Mouse (Mus musculus): ENCODE measurements around the gene Tfpt. TPM values are rescaled to one million over a fixed set of nuclear protein-coding genes. Genes with fewer than 3 reads are reported as not detected.
A peak's percentile ranks its signal among the peaks of the same experiment; 100 is the strongest.

Gene Tfpt
- polyA plus RNA-seq, 1 experiment from 2014 or later = 34.6 TPM

DNA sequence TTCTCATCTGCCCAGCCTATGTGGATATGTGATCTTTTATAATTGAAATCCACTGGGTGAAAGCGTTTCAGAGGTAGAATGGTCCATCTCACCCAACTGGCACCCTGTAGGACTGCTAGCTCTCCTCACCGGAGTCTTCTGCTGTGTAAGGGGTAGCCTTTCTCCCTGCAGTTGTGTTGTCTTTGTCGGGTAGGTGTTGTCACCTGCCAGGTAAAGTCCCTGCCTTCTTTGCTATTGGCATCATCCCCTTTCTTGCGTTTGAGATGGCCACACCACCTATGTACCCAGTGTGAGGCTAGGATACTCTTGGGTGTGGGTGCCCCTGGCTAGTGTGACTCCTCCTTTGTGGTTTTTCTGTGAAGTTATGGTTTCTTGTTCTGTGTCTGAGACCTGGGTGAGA lies 16.9 kb upstream of the Tfpt start:
- Histone ChIP-seq H3K4me2 (peak overlapping the region; percentile 75), H3K9me3 (replicated peaks) (no peaks in the 10 kb centered on the region), H3K4me3 (replicated peaks) (peak overlapping the region; percentile 91), H3K27me3 (replicated peaks) (no peaks in the 10 kb centered on the region), H3K27ac (replicated peaks) (peak overlapping the region; percentile 97; the same call in 1 of the 2 replicates), H3K36me3 (peaks cover 16% of the 10 kb centered on the region), H3K4me1 (peaks cover 45% of the 10 kb centered on the region), H3K9ac (replicated peaks) (peak overlapping the region; percentile 99)
- ATAC-seq (ENCODE audit: low FRiP score) = no peak
- 70% methylated on average over 4 of the region's 4 CpGs for WGBS

DNA sequence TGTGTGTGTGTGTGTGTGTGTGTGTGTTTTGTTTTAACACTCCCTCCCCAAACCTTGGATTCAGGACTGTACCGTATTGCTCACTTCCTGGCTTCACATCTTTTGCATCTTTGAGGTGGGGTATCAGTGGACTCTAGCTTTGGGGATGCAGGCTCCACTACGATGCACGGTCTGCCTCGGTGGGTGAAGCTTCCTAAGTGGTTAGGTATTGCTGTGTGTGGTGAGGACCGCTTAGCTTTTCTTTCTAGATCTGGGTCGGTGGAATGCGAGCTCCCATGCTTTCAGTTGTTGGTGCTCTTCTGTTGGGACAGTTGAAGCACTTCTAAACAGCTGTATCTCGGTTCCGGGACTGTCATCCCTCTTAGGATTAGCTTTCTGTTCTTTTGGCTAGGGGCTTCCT lies 16.5 kb upstream of the Tfpt start:
- Histone ChIP-seq H3K4me2 (peak overlapping the region; percentile 75), H3K4me3 (replicated peaks) (peak overlapping the region; percentile 91), H3K4me1 (peaks cover 45% of the 10 kb centered on the region), H3K9ac (replicated peaks) (peak overlapping the region; percentile 99), H3K9me3 (replicated peaks) (no peaks in the 10 kb centered on the region), H3K36me3 (peaks cover 13% of the 10 kb centered on the region), H3K27me3 (replicated peaks) (no peaks in the 10 kb centered on the region), H3K27ac (replicated peaks) (peak overlapping the region; percentile 97)
- whole genome bisulfite sequencing = 19% methylated on average over 9 of the region's 9 CpGs
- no peak for ATAC-seq (ENCODE audit: low FRiP score)

DNA sequence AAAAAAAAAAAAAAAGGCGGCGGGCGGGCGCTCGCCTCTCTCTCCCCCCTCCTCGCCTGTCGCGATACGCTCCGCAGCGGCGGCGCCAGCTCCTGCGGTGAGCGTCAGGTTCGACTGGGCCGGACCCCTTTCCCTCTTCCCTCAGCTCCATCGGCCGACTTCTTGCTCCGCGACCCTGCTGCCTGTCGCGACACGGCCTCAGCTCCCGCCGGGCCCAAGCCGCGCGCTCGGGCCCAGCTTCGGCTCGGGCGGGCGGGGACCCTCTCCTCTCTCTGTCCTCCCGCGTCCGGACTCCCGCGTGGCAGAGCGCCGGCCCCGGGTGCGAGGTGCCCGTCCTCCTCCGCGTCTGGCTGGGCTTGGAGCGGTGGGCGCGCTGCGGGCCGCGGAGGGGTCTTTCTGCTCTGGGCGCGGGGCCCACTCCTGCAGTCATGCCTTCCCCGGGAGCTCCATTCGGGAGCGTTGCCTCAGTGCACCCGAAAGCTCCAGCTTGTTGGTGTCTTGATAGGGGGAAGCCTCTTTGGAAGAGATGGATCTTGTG lies 15.8 kb upstream of the Tfpt start:
- peaks cover 45% of the 10 kb centered on the region for H3K4me1 ChIP-seq
- peak overlapping the region; percentile 99 for H3K9ac ChIP-seq (replicated peaks)
- WGBS = 0% methylated on average over 48 of the region's 58 CpGs
- peak; percentile 12 for ATAC-seq (ENCODE audit: low FRiP score)
- H3K27ac ChIP-seq (replicated peaks) = peak overlapping the region; percentile 97
- peak overlapping the region; percentile 91 for H3K4me3 ChIP-seq (replicated peaks)
- no peaks in the 10 kb centered on the region for H3K9me3 ChIP-seq (replicated peaks)
- no peaks in the 10 kb centered on the region for H3K27me3 ChIP-seq (replicated peaks)
- peak overlapping the region; percentile 75 for H3K4me2 ChIP-seq
- peaks cover 13% of the 10 kb centered on the region for H3K36me3 ChIP-seq

DNA sequence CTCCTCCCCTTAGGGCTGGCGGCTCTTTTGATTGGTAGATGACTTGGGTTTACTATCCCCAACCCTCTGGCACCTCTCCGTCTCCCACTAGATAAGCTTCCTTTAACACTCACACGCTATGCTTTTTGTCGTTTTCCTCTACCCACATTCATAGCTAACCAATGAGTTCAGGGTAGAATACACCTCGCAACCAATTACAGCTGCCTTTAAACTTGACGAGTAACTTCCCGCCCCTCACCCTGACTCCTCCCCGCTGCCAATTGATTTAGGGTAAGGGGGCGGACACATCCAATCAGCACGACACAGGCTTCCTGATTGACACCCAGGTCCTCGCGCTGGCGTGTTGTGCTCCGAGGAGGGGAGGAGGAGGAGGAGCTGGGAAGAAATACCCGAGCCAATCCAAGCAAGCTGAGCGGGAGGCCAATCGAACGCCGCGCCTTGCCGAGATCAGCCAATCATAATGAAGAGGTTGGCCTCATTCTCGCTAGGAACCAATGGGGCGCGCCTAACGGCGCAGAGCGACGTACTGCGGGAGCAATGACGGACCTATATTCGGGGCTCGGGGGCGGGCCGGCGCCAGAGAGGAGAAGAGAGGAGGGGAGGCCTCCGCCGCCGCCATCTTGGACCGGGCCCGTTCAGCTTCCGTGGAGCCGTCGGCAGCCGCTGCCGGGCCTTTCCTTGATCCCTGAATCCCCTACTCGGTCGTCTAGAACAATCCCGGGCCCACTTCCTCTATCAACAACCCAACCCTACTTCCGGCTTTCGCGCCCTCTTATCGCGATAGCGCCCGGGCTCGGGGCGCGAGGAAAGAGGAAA lies 15.2 kb upstream of the Tfpt start, which contains the start of gene Cnot3:
Gene Cnot3, plus strand, starts transcription at position 597 of the 816 bp plus-strand sequence.
- Histone ChIP-seq H3K4me3 (replicated peaks) (peak within 1 kb of the TSS; percentile 91), H3K27ac (replicated peaks) (peak within 1 kb of the TSS; percentile 97), H3K4me2 (peak within 1 kb of the TSS; percentile 80), H3K36me3 (peaks cover 11% of the 10 kb centered on the region), H3K9me3 (replicated peaks) (no peaks in the 10 kb centered on the region), H3K4me1 (peaks cover 45% of the 10 kb centered on the region), H3K27me3 (replicated peaks) (no peaks in the 10 kb centered on the region), H3K9ac (replicated peaks) (peak within 1 kb of the TSS; percentile 99)
- WGBS = under 1% methylated on average over 55 of the region's 58 CpGs
- peak; percentile 97 for ATAC-seq (ENCODE audit: low FRiP score)

DNA sequence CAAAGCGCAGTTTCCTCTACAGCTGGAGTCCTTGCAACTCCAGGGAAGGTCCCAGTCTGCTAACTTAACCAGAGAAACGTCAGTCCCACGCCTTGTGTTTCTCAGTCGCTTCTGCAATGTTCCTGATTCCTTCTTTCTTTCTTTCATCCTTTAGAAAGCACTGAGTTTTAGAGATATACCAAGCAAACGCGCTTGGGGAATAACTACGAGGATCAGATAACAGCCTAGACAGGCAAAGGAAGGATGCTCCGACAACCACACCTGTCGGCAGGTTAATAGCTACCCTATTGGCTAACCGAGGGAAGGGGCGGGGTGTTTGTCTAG lies 14.6 kb upstream of the Tfpt start:
- H3K4me3 ChIP-seq (replicated peaks) = peak overlapping the region; percentile 91
- H3K4me1 ChIP-seq = peaks cover 41% of the 10 kb centered on the region
- H3K9me3 ChIP-seq (replicated peaks) = no peaks in the 10 kb centered on the region
- H3K9ac ChIP-seq (replicated peaks) = peak overlapping the region; percentile 40
- peak overlapping the region; percentile 80 for H3K4me2 ChIP-seq
- WGBS = 1% methylated on average over 11 of the region's 11 CpGs
- peak; percentile 0; the same call in 1 of the 2 replicates for ATAC-seq (ENCODE audit: low FRiP score)
- peaks cover 16% of the 10 kb centered on the region for H3K36me3 ChIP-seq
- H3K27ac ChIP-seq (replicated peaks) = peak overlapping the region; percentile 76
- no peaks in the 10 kb centered on the region for H3K27me3 ChIP-seq (replicated peaks)

DNA sequence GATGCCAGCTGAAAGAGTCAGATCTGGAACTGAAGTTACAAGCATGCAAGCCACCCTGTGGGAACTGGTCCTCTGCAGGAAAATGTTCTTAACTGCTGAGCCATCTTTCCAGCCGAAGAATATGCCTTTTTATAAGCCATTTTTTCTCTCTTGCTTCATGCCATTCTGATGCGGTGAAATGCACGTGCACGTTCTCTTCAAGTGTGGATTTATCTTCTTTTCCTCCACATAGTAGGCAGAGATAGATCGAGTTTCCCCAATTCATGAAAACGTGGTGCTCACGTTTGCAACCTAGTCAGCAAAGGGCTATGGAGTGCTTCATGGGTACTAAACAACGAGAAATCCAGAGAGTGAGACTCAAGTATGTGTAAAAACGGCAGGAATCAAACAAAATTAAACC lies 14.1 kb upstream of the Tfpt start:
- Histone ChIP-seq H3K4me3 (replicated peaks) (peak overlapping the region; percentile 91), H3K9ac (replicated peaks) (peak overlapping the region; percentile 40), H3K4me2 (peak overlapping the region; percentile 80), H3K27ac (replicated peaks) (peak overlapping the region; percentile 76), H3K9me3 (replicated peaks) (no peaks in the 10 kb centered on the region), H3K4me1 (peaks cover 36% of the 10 kb centered on the region), H3K27me3 (replicated peaks) (no peaks in the 10 kb centered on the region), H3K36me3 (peaks cover 19% of the 10 kb centered on the region)
- whole genome bisulfite sequencing = 20% methylated on average over 9 of the region's 9 CpGs
- ATAC-seq (ENCODE audit: low FRiP score) = no peak

DNA sequence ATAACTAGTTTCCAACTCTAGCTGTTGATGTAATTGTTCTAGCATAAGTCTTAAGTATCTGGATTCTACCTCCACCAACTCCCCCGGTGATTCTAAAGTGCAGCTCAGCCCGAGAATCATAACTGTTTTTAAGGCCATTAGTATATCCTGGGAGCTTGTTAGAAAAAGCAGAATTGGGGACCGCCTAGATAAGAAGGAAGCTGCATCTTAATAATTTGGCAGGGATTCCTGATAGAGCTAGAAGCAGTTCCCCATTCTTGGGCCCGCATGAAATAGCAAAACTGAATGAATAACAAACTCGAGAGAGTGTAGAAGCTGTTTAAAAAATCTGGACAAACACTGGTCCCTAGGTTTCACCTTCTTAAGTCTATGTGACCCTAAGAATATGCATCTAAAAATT lies 13.7 kb upstream of the Tfpt start:
- peak overlapping the region; percentile 80 for H3K4me2 ChIP-seq
- no peaks in the 10 kb centered on the region for H3K9me3 ChIP-seq (replicated peaks)
- 71% methylated on average over 5 of the region's 5 CpGs for WGBS

DNA sequence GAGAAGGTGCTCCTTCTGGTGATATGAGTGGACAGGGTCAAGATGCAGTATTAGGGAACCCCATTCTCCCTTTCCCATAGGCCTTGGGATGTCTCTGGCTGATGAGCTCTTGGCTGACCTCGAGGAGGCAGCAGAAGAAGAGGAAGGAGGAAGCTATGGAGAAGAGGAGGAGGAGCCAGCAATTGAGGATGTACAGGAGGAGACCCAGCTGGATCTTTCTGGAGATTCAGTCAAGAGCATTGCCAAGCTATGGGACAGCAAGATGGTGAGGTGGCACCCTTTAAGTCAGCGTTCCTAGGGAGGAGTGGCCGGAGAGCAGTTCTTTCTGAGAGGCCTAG lies 718 bp upstream of the Tfpt start:
- H3K36me3 ChIP-seq = peaks cover 35% of the 10 kb centered on the region
- ATAC-seq (ENCODE audit: low FRiP score) = 0 out of 2 replicates have a peak, but pooled peaks have one; percentile 4
- H3K9me3 ChIP-seq (replicated peaks) = no peaks in the 10 kb centered on the region
- 71% methylated on average over 3 of the region's 3 CpGs for WGBS
- H3K4me1 ChIP-seq = peaks cover 34% of the 10 kb centered on the region
- peak overlapping the region; percentile 99 for H3K4me2 ChIP-seq
- H3K27me3 ChIP-seq (replicated peaks) = no peaks in the 10 kb centered on the region
- peak overlapping the region; percentile 74 for H3K4me3 ChIP-seq (replicated peaks)
- no peak overlapping the region for H3K27ac ChIP-seq (replicated peaks)
- H3K9ac ChIP-seq (replicated peaks) = peak overlapping the region; percentile 72

More for the DNA sequence above, 13.7 kb upstream of the Tfpt start:
- Histone ChIP-seq H3K4me3 (replicated peaks) (no peak overlapping the region), H3K27me3 (replicated peaks) (no peaks in the 10 kb centered on the region), H3K27ac (replicated peaks) (no peak overlapping the region), H3K9ac (replicated peaks) (peak overlapping the region; percentile 40; the same call in 1 of the 2 replicates), H3K36me3 (peaks cover 23% of the 10 kb centered on the region), H3K4me1 (peaks cover 32% of the 10 kb centered on the region)
- ATAC-seq (ENCODE audit: low FRiP score) = no peak

DNA sequence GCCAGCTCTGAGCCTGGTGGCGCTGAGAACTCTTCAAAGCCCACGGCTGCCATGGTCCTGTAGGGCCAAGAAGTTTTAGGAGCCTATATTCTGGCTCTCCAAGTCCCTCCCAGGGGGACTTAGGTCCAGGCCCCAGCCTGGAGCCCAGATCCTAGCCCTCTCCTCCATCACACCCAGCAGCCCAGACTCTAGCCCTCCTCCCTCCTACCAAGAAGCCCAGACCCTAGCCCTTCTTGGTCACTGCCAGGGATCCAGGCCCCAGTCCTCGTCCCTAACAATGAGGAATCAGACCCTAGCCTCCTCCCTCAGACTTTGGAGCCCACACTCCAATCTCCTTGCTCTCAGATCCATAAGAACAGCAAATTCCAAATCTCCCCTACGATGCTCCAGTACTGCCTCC lies 699 bp downstream of the Tfpt start:
- peak; percentile 51 for ATAC-seq (ENCODE audit: low FRiP score)
- 28% methylated on average over 4 of the region's 4 CpGs for WGBS
- peak overlapping the region; percentile 74 for H3K4me3 ChIP-seq (replicated peaks)
- H3K4me2 ChIP-seq = peak overlapping the region; percentile 99
- H3K27me3 ChIP-seq (replicated peaks) = no peaks in the 10 kb centered on the region
- H3K9ac ChIP-seq (replicated peaks) = peak overlapping the region; percentile 79
- H3K9me3 ChIP-seq (replicated peaks) = no peaks in the 10 kb centered on the region
- peaks cover 34% of the 10 kb centered on the region for H3K4me1 ChIP-seq
- H3K27ac ChIP-seq (replicated peaks) = peak overlapping the region; percentile 92
- H3K36me3 ChIP-seq = peaks cover 36% of the 10 kb centered on the region

DNA sequence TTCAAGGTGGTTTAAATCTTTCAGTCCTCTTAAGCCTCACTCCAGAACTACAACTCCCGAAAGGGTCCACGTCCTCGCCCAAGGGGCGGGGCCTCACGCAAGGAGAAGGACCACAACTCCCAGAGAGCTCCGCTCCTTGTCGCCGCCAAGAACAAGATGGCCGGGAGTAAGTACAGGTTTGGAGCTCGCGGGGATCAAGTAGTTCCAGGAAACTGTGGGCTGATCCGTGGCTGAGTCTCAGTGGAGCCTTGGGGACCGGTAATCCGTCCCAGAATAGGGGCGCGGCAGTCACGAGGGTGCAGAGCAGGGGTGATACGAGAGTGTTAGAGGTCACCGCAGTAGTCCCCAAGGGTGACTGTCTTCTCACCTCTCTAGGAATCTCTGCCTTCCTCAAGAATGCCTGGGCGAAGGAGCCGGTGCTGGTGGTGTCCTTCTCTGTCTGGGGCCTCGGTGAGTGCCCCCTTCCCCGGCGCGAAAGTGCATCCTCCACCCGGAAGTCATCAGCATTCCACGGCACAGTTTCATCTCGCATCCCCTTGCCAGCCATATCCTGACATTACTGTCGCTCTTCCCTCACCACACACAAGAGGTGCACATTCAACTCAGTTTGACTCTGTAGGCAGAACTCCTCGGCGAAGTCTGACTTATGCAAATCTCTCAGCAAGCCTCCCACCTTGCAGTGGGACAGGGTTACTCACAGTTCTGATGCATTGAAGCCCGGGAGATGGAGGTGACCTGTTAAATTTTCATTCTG lies 12.3 kb downstream of the Tfpt start, which contains the start of gene Ndufa3:
Gene Ndufa3, plus strand, starts transcription at position 132 of the 754 bp plus-strand sequence.
- H3K4me1 ChIP-seq = peaks cover 19% of the 10 kb centered on the region

DNA sequence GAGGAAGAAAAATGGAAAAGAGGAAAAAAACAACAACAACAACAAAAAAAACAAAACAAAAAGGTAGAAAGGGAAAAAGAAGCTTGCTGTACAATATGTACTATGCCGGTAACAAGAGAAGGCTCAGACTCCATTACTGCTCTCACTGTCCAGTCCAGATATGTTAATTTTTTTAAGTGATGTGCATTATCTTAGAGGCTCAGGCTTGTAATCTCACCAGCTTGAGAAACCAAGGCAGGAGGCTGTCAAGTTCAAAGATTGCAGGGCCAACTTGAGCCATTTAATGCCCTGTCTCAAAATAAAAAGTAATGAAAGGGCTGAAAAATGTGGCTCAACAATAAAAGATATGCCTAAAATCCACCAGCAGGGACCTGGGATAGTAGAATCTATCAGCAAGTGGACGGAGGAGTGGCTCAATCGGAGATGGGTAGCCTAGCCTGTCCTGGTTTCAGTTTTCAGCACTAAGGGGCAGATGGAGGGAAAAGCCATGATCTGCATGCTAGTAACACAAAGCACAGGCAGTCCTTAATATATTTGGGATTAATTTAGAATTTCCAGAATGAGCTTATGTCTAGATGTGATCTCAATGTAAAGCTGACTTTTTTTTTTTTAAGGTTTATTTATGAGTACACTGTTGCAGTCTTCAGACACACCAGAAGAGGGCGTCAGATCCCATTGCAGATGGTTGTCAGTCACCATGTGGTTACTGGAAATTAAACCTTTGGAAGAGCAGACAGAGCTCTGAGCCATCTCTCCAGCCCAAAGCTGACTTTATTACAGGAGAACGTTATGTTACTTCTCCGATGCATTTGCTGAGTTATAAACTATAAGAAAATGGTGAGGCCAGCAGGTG lies 13.1 kb downstream of the Tfpt start:
- H3K4me3 ChIP-seq (replicated peaks) = peak overlapping the region; percentile 64
- H3K36me3 ChIP-seq = peaks cover 18% of the 10 kb centered on the region
- 43% methylated on average over 6 of the region's 6 CpGs for WGBS
- H3K27ac ChIP-seq (replicated peaks) = peak overlapping the region; percentile 64; the same call in 1 of the 2 replicates
- ATAC-seq (ENCODE audit: low FRiP score) = peak; percentile 63
- no peak overlapping the region for H3K9ac ChIP-seq (replicated peaks)
- H3K27me3 ChIP-seq (replicated peaks) = no peaks in the 10 kb centered on the region; the same call in 1 of the 2 replicates
- peak overlapping the region; percentile 84 for H3K4me2 ChIP-seq
- peaks cover 19% of the 10 kb centered on the region for H3K4me1 ChIP-seq
- no peaks in the 10 kb centered on the region for H3K9me3 ChIP-seq (replicated peaks)

More for the DNA sequence above, 12.3 kb downstream of the Tfpt start, which contains the start of gene Ndufa3:
- Histone ChIP-seq H3K9ac (replicated peaks) (peak within 1 kb of the TSS; percentile 69), H3K4me2 (peak within 1 kb of the TSS; percentile 84), H3K27me3 (replicated peaks) (no peaks in the 10 kb centered on the region; the same call in 1 of the 2 replicates), H3K9me3 (replicated peaks) (no peaks in the 10 kb centered on the region), H3K27ac (replicated peaks) (peak within 1 kb of the TSS; percentile 83), H3K4me3 (replicated peaks) (peak within 1 kb of the TSS; percentile 64), H3K36me3 (peaks cover 24% of the 10 kb centered on the region)
- 1% methylated on average over 32 of the region's 32 CpGs for WGBS
- peak; percentile 96 for ATAC-seq (ENCODE audit: low FRiP score)
